Mouse (Mus musculus) liver, embryonic 13.5 days (tissue): Measurements from ENCODE around the gene Wnk4. TPM values are rescaled to one million over a fixed set of nuclear protein-coding genes. Genes with fewer than 3 reads are reported as not detected.

Experiments used
- ATAC-seq: fragments of 200-750 bp; cut with Nextera tagmentation; 2 replicates; pipeline ENCODE4 v1.8.0; 2017; ENCODE audit warnings: low read depth, mild to moderate bottlenecking, moderate number of reproducible peaks, moderate library complexity
- DNase-seq: peaks from one replicate; pipeline ENCODE4 v3.0.0; 2022
- H3K27ac ChIP-seq: fragments of 300-500 bp; sonication (generic); 2 replicates; pipeline ENCODE4 v1.5.1; 2015; ENCODE audit warnings: moderate library complexity, mild to moderate bottlenecking, inconsistent platforms
- H3K27me3 ChIP-seq: fragments of 300-500 bp; sonication (generic); 2 replicates; pipeline ENCODE4 v1.6.1; 2015; ENCODE audit warnings: mild to moderate bottlenecking, inconsistent platforms
- H3K36me3 ChIP-seq: fragments of 300-500 bp; sonication (generic); 2 replicates; pipeline ENCODE4 v1.6.1; 2015; ENCODE audit warnings: mild to moderate bottlenecking, inconsistent platforms
- H3K4me1 ChIP-seq: fragments of 300-500 bp; sonication (generic); replicated peaks from 2 replicates; pipeline ENCODE4 v1.6.1; 2015; ENCODE audit warnings: inconsistent platforms
- H3K4me2 ChIP-seq: fragments of 300-500 bp; sonication (generic); 2 replicates; pipeline ENCODE4 v1.6.1; 2015; ENCODE audit warnings: inconsistent platforms, mild to moderate bottlenecking, moderate library complexity
- H3K4me3 ChIP-seq: fragments of 300-500 bp; sonication (generic); replicated peaks from 2 replicates; pipeline ENCODE4 v1.5.1; 2015; ENCODE audit warnings: mild to moderate bottlenecking, inconsistent platforms
- H3K9ac ChIP-seq: fragments of 300-500 bp; sonication (generic); 2 replicates; pipeline ENCODE4 v1.6.1; 2015; ENCODE audit warnings: mild to moderate bottlenecking, inconsistent platforms
- H3K9me3 ChIP-seq: fragments of 300-500 bp; sonication (generic); replicated peaks from 2 replicates; pipeline ENCODE4 v1.6.1; 2016; ENCODE audit warnings: inconsistent platforms
- WGBS: fragments of 180-500 bp; shearing (Covaris S2); methylation state at CpG from one replicate; pipeline ENCODE4 v1.1.7; 2015; ENCODE audit not compliant: insufficient replicate concordance; 5-methylcytosine and 5-hydroxymethylcytosine counted together
- polyA plus RNA-seq: library from polyadenylated mRNA; unstranded; fragments of >200 nt; fragmentation: Nextera tagmentation; extraction: Ambion mirVana; gene quantifications from 2 replicates; pipeline ENCODE4 v1.2.1, GENCODE M21; 2015

The Wnk4 gene
- polyA plus RNA-seq, 1 experiment from 2014 or later, result 5.5 TPM

GRCm38 (mm10) chr11:101262272-101262967 lies 2.1 kb downstream of the Wnk4 start:
- Histone ChIP-seq H3K4me2 (peak overlapping the region; percentile 99), H3K36me3 (peaks cover 20% of the 10 kb centered on the region), H3K9ac (peak overlapping the region; percentile 92), H3K4me1 (peaks cover 75% of the 10 kb centered on the region), H3K27ac (no peak overlapping the region), H3K27me3 (peaks cover 57% of the 10 kb centered on the region), H3K9me3 (no peaks in the 10 kb centered on the region), H3K4me3 (peak overlapping the region; percentile 72)
- no peak for ATAC-seq
- 8% methylated on average over 24 of the region's 24 CpGs for WGBS
- no peak for DNase-seq

- Histone ChIP-seq H3K27me3 (peaks cover 61% of the 10 kb centered on the region), H3K4me1 (peaks cover 71% of the 10 kb centered on the region), H3K4me3 (peak overlapping the region; percentile 72)
Measured at GRCm38 (mm10) chr11:101263138-101263988, 3.0 kb downstream of the Wnk4 start.

GRCm38 (mm10) chr11:101263989-101264280 lies 3.6 kb downstream of the Wnk4 start:
- ATAC-seq (no peak), DNase-seq (no peak)
- Histone ChIP-seq H3K9me3 (no peaks in the 10 kb centered on the region), H3K36me3 (peaks cover 6% of the 10 kb centered on the region), H3K9ac (no peak overlapping the region), H3K4me2 (no peak overlapping the region), H3K4me3 (peak overlapping the region; percentile 72), H3K4me1 (peaks cover 71% of the 10 kb centered on the region), H3K27me3 (peaks cover 67% of the 10 kb centered on the region), H3K27ac (no peak overlapping the region)
- WGBS, result 34% methylated on average over 3 of the region's 3 CpGs

More at GRCm38 (mm10) chr11:101263138-101263988, 3.0 kb downstream of the Wnk4 start:
- no peaks in the 10 kb centered on the region for H3K9me3 ChIP-seq
- WGBS, result 17% methylated on average over 32 of the region's 32 CpGs
- H3K36me3 ChIP-seq, result peaks cover 12% of the 10 kb centered on the region
- ATAC-seq (no peak), DNase-seq (no peak)
- H3K4me2 ChIP-seq, result peak overlapping the region; percentile 99
- no peak overlapping the region for H3K27ac ChIP-seq
- H3K9ac ChIP-seq, result peak overlapping the region; percentile 29; the same call in 1 of the 2 replicates

- peaks cover 71% of the 10 kb centered on the region for H3K4me1 ChIP-seq
- H3K4me3 ChIP-seq, result peak overlapping the region; percentile 23
- H3K4me2 ChIP-seq, result peak overlapping the region; percentile 23; the same call in 1 of the 2 replicates
- ATAC-seq, result no peak
- no peaks in the 10 kb centered on the region for H3K9me3 ChIP-seq
- H3K36me3 ChIP-seq, result peaks cover 4% of the 10 kb centered on the region; the same call in 1 of the 2 replicates
- no peak for DNase-seq
- H3K9ac ChIP-seq, result no peak overlapping the region
- 13% methylated on average over 31 of the region's 31 CpGs for WGBS
- H3K27me3 ChIP-seq, result peaks cover 69% of the 10 kb centered on the region
- H3K27ac ChIP-seq, result no peak overlapping the region
Measured at GRCm38 (mm10) chr11:101264954-101265471, 4.6 kb downstream of the Wnk4 start.

GRCm38 (mm10) chr11:101265906-101266305 lies 5.5 kb downstream of the Wnk4 start:
- no peak overlapping the region for H3K4me3 ChIP-seq
- no peak for ATAC-seq
- H3K4me2 ChIP-seq, result no peak overlapping the region
- H3K27ac ChIP-seq, result no peak overlapping the region
- H3K9me3 ChIP-seq, result no peaks in the 10 kb centered on the region
- peaks cover 4% of the 10 kb centered on the region; the same call in 1 of the 2 replicates for H3K36me3 ChIP-seq
- no peak overlapping the region for H3K9ac ChIP-seq
- DNase-seq, result no peak
- whole genome bisulfite sequencing, result 47% methylated on average over 6 of the region's 6 CpGs
- peaks cover 71% of the 10 kb centered on the region for H3K4me1 ChIP-seq
- H3K27me3 ChIP-seq, result peaks cover 76% of the 10 kb centered on the region

- 19% methylated on average over 10 of the region's 10 CpGs for WGBS
- H3K9me3 ChIP-seq, result no peaks in the 10 kb centered on the region
- ATAC-seq (peak; percentile 74), DNase-seq (no peak)
- peaks cover 40% of the 10 kb centered on the region for H3K4me1 ChIP-seq
- H3K4me2 ChIP-seq, result no peak overlapping the region
- H3K27ac ChIP-seq, result 0 out of 2 replicates have a peak overlapping the region, but pooled peaks have one; percentile 14
- peaks cover 50% of the 10 kb centered on the region for H3K27me3 ChIP-seq
- no peak overlapping the region for H3K9ac ChIP-seq
- peaks cover 4% of the 10 kb centered on the region; the same call in 1 of the 2 replicates for H3K36me3 ChIP-seq
- no peak overlapping the region for H3K4me3 ChIP-seq
Measured at GRCm38 (mm10) chr11:101269577-101270116, 9.3 kb downstream of the Wnk4 start.

GRCm38 (mm10) chr11:101272446-101272845 lies 12.1 kb downstream of the Wnk4 start:
- H3K4me3 ChIP-seq, result no peak overlapping the region
- H3K27me3 ChIP-seq, result peaks cover 22% of the 10 kb centered on the region
- DNase-seq, result no peak
- peaks cover 21% of the 10 kb centered on the region for H3K36me3 ChIP-seq
- H3K27ac ChIP-seq, result no peak overlapping the region
- H3K4me1 ChIP-seq, result peaks cover 49% of the 10 kb centered on the region
- 80% methylated on average over 3 of the region's 3 CpGs for WGBS
- H3K9me3 ChIP-seq, result no peaks in the 10 kb centered on the region
- H3K9ac ChIP-seq, result no peak overlapping the region
- ATAC-seq, result no peak
- H3K4me2 ChIP-seq, result no peak overlapping the region

GRCm38 (mm10) chr11:101275309-101275708 lies 14.9 kb downstream of the Wnk4 start:
- H3K27ac ChIP-seq, result no peak overlapping the region
- 0 out of 2 replicates have a peak, but pooled peaks cover 9% of the 10 kb centered on the region for H3K27me3 ChIP-seq
- no peaks in the 10 kb centered on the region for H3K9me3 ChIP-seq
- DNase-seq (no peak), ATAC-seq (no peak)
- peaks cover 20% of the 10 kb centered on the region for H3K36me3 ChIP-seq
- H3K4me2 ChIP-seq, result no peak overlapping the region
- peaks cover 43% of the 10 kb centered on the region for H3K4me1 ChIP-seq
- WGBS, result 79% methylated on average over 4 of the region's 4 CpGs
- H3K9ac ChIP-seq, result no peak overlapping the region
- H3K4me3 ChIP-seq, result no peak overlapping the region

- no peaks in the 10 kb centered on the region for H3K27me3 ChIP-seq
- DNase-seq (no peak), ATAC-seq (no peak)
- peaks cover 20% of the 10 kb centered on the region for H3K36me3 ChIP-seq
- WGBS, result 64% methylated on average over 27 of the region's 27 CpGs
- no peaks in the 10 kb centered on the region for H3K9me3 ChIP-seq
- H3K4me1 ChIP-seq, result peaks cover 35% of the 10 kb centered on the region
- peak overlapping the region; percentile 78 for H3K4me3 ChIP-seq
- peak overlapping the region; percentile 90 for H3K4me2 ChIP-seq
- peak overlapping the region; percentile 86 for H3K9ac ChIP-seq
- H3K27ac ChIP-seq, result peak overlapping the region; percentile 83; the same call in 1 of the 2 replicates
Measured at GRCm38 (mm10) chr11:101276319-101277070, 16.1 kb downstream of the Wnk4 start.

- ATAC-seq, result peak; percentile 32; the same call in 1 of the 2 replicates
- Histone ChIP-seq H3K4me3 (peak overlapping the region; percentile 78), H3K9ac (peak overlapping the region; percentile 86), H3K9me3 (no peaks in the 10 kb centered on the region), H3K4me1 (peaks cover 35% of the 10 kb centered on the region), H3K27ac (peak overlapping the region; percentile 83), H3K4me2 (peak overlapping the region; percentile 90), H3K27me3 (no peaks in the 10 kb centered on the region), H3K36me3 (peaks cover 20% of the 10 kb centered on the region)
- 42% methylated on average over 12 of the region's 12 CpGs for WGBS
- no peak for DNase-seq
Measured at GRCm38 (mm10) chr11:101277381-101278222, 17.2 kb downstream of the Wnk4 start.
